Mouse (Mus musculus): ENCODE data around the gene Ogfod1.

DNA sequence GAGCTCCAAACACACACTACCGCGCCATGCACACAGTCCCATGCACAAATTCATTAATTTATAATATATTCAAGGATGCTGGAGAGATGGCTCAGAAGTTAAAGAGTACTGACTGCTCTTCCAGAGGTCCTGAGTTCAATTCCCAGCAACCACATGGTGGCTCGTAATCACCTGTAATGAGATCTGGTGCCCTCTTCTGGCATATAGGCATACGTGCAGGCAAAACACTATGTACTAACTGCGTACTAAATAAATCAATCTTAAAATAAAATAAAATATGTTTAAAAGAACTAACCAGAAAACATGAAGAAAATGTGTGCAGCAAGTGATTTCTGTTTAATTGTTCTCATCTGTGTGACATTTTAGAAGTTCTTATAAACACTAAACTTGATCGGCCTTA is 57.3 kb downstream of the Ogfod1 start:
- TF ChIP-seq POLR2A (IDR thresholded peaks at IDR 0.05; ENCODE audit: insufficient read depth, low read depth, low read length) (no peak), CTCF (IDR thresholded peaks at IDR 0.05) (peak; percentile 47), EP300 (IDR thresholded peaks at IDR 0.05; ENCODE audit: insufficient read depth, low read depth, low read length) (no peak)

Measured in heart, adult 2 months (tissue).